Mouse (Mus musculus) heart, adult 2 months (tissue): ENCODE results near the gene Slc29a4.

Source experiments
- CTCF ChIP-seq: fragments of 200-600 bp; IDR thresholded peaks from 2 replicates; pipeline ENCODE4 v1.8.1; 2022; ENCODE audit warnings: antibody characterized with exemption, mild to moderate bottlenecking, moderate library complexity
- EP300 ChIP-seq: fragments of 200-500 bp; IDR thresholded peaks from 2 replicates; pipeline ENCODE4 v1.6.1; 2011; ENCODE audit warnings: low read depth, low read length, control low read depth; ENCODE audit not compliant: insufficient read depth

- TF ChIP-seq CTCF (no peak), EP300 (no peak)
Observed at GRCm38 (mm10) chr5:142692248-142692647, at the start of gene Slc29a4.
